Mouse (Mus musculus) hindbrain, postnatal 0 days (tissue): ENCODE measurements around the gene Itsn2. TPM values are rescaled to one million over a fixed set of nuclear protein-coding genes. Genes with fewer than 3 reads are reported as not detected.
A peak's percentile ranks its signal among the peaks of the same experiment; 100 is the strongest.

ENCODE experiments used
- ATAC-seq: fragments of 200-750 bp; cut with Nextera tagmentation; 2 replicates; pipeline ENCODE4 v1.8.0; 2017; ENCODE audit warnings: mild to moderate bottlenecking, moderate TSS enrichment, moderate library complexity
- DNase-seq: peaks from one replicate; pipeline ENCODE4 v3.0.0-alpha.2; 2015; ENCODE audit warnings: low spot score
- H3K27ac ChIP-seq: fragments of 300-500 bp; sonication (generic); 2 replicates; pipeline ENCODE4 v1.5.1; 2014; ENCODE audit warnings: mild to moderate bottlenecking
- H3K27me3 ChIP-seq: fragments of 300-500 bp; sonication (generic); 2 replicates; pipeline ENCODE4 v1.6.1; 2014; ENCODE audit warnings: low read length, mixed read lengths; ENCODE audit not compliant: insufficient read depth
- H3K36me3 ChIP-seq: fragments of 300-500 bp; sonication (generic); 2 replicates; pipeline ENCODE4 v1.6.1; 2014; ENCODE audit warnings: low read length, mixed read lengths; ENCODE audit not compliant: insufficient read depth
- H3K4me1 ChIP-seq: fragments of 300-500 bp; sonication (generic); 2 replicates; pipeline ENCODE4 v1.6.1; 2014; ENCODE audit warnings: antibody characterized with exemption, low read length, mixed read lengths; ENCODE audit not compliant: insufficient read depth
- H3K4me2 ChIP-seq: fragments of 300-500 bp; sonication (generic); 2 replicates; pipeline ENCODE4 v1.6.1; 2014; ENCODE audit warnings: low read depth, mild to moderate bottlenecking, low read length, moderate library complexity, mixed read lengths
- H3K4me3 ChIP-seq: fragments of 300-500 bp; sonication (generic); 2 replicates; pipeline ENCODE4 v1.5.1; 2014; ENCODE audit warnings: low read length
- H3K9ac ChIP-seq: fragments of 300-500 bp; sonication (generic); replicated peaks from 2 replicates; pipeline ENCODE4 v1.6.1; 2014; ENCODE audit warnings: mild to moderate bottlenecking, low read length, moderate library complexity, mixed read lengths
- H3K9me3 ChIP-seq: fragments of 300-500 bp; sonication (generic); 2 replicates; pipeline ENCODE4 v1.6.1; 2016; ENCODE audit warnings: low read length, mixed read lengths
- CTCF ChIP-seq: IDR thresholded peaks from 2 replicates; pipeline ENCODE4 v1.5.1; 2016; ENCODE audit warnings: antibody characterized with exemption, control low read depth, low read depth
- WGBS: fragments of 180-500 bp; shearing (Covaris S2); extraction: QIAGEN DNeasy Blood & Tissue Kit; methylation state at CpG from one replicate; pipeline ENCODE4 v1.1.7; 2014; 5-methylcytosine and 5-hydroxymethylcytosine counted together
- polyA plus RNA-seq: library from polyadenylated mRNA; unstranded; fragments of >200 nt; fragmentation: Nextera tagmentation; extraction: Ambion mirVana; gene quantifications from 2 replicates; pipeline ENCODE4 v1.2.1, GENCODE M21; 2015
- total RNA-seq: library from RNA; depleted of rRNA; stranded (reverse); fragments of >200 nt; gene quantifications from 2 replicates; pipeline ENCODE4 v1.2.3, GENCODE M21; 2014

The Itsn2 gene
- total and polyA plus RNA-seq, 2 experiments from 2014 or later: 19.9 to 27.7 TPM

GRCm38 (mm10) chr12:4640737-4641136 is 48.3 kb downstream of the Itsn2 start:
- Histone ChIP-seq H3K27me3 (no peaks in the 10 kb centered on the region), H3K4me3 (no peak overlapping the region), H3K9me3 (no peaks in the 10 kb centered on the region), H3K36me3 (peaks cover 18% of the 10 kb centered on the region), H3K9ac (no peak overlapping the region), H3K27ac (no peak overlapping the region), H3K4me1 (no peaks in the 10 kb centered on the region), H3K4me2 (no peak overlapping the region)
- no peak for TF ChIP-seq CTCF
- DNase-seq (no peak), ATAC-seq (no peak)
- 88% methylated on average over 1 of the region's 1 CpGs for WGBS

DNA sequence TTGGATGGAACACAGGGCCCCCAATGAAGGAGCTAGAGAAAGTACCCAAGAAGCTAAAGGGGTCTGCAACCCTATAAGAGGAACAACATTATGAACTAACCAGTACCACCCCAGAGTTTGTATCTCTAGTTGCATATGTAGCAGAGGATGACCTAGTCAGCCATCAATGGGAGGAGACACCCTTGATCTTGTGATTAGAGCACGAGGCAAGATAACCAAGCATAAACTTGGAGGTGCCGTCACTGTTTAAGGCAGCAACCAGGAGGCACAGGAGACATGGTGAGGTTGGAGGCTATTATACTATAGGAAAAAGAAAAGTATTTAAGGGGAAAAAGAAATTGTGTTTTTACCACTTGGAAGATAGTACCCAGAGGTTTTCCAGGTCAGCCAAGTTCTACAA is 64.4 kb downstream of the Itsn2 start:
- no peak overlapping the region for H3K27ac ChIP-seq
- H3K27me3 ChIP-seq: no peaks in the 10 kb centered on the region
- no peak overlapping the region for H3K4me3 ChIP-seq
- no peaks in the 10 kb centered on the region for H3K4me1 ChIP-seq
- no peak for TF ChIP-seq CTCF
- no peaks in the 10 kb centered on the region for H3K9me3 ChIP-seq
- WGBS: 93% methylated on average over 2 of the region's 2 CpGs
- H3K9ac ChIP-seq: no peak overlapping the region
- no peak overlapping the region for H3K4me2 ChIP-seq
- peaks cover 32% of the 10 kb centered on the region; the same call in 1 of the 2 replicates for H3K36me3 ChIP-seq
- ATAC-seq (no peak), DNase-seq (no peak)

DNA sequence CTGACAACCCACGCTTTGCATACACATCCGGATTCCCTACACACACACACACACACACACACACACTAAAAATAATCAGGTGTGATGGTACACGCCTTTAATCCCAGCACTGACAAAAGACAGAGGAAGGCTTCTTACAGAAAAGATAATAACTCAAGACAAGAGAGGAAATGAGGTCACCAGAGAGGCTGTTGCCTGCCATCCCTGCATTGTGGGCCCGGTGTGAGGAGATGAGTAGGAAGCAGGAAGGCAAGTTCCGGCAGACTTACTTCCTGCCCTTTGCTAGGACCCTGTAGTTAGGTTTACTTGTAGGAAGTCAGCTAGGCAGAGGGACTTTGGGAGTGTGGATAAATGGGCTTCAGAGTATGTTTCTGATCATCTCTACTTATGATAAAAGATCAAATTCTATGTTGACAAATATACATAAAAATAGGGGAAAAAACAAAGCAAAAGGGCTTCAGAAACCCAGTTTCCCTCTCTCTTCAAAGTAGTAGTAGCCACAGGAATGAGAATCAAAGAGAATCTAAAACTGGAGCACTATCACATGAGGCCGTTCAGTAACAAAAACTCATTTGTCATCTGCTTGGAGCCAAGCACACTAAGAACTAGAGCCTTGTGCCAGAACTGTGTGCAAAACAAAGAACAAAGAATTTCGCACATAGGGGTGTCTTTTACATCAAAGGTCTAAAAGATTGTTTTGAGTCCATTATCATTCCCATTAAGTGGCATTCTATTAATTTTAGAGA is 72.7 kb downstream of the Itsn2 start:
- Histone ChIP-seq H3K27me3 (no peaks in the 10 kb centered on the region), H3K27ac (peak overlapping the region; percentile 28; the same call in 1 of the 2 replicates), H3K9ac (no peak overlapping the region), H3K36me3 (peaks cover 25% of the 10 kb centered on the region; the same call in 1 of the 2 replicates), H3K9me3 (no peaks in the 10 kb centered on the region), H3K4me3 (no peak overlapping the region), H3K4me1 (no peaks in the 10 kb centered on the region), H3K4me2 (no peak overlapping the region)
- TF ChIP-seq CTCF: no peak
- 72% methylated on average over 7 of the region's 7 CpGs for WGBS
- ATAC-seq (no peak), DNase-seq (no peak)

DNA sequence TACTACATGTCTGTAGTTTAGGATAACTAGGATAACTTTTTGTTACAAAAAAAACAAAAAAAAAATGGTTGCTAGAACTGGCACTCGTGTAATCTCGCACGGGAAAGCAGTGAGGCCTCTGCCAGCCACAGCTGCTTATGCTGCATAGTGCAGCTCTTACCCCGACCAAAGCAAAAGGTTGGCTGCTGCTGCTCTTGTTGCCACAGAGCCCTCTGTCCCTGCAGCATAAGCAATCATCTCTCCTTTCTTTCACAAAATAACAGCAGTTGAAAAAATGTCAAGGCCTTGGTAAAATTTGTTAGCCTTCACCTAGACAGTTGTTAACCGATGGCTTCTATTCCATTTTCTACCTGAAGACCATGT is 73.2 kb downstream of the Itsn2 start:
- H3K4me2 ChIP-seq: no peak overlapping the region
- no peak for TF ChIP-seq CTCF
- ATAC-seq (no peak), DNase-seq (peak; percentile 18)
- WGBS: 60% methylated on average over 5 of the region's 5 CpGs
- H3K27me3 ChIP-seq: no peaks in the 10 kb centered on the region
- no peak overlapping the region for H3K4me3 ChIP-seq
- peaks cover 26% of the 10 kb centered on the region; the same call in 1 of the 2 replicates for H3K36me3 ChIP-seq
- no peak overlapping the region for H3K9ac ChIP-seq
- no peaks in the 10 kb centered on the region for H3K4me1 ChIP-seq
- H3K27ac ChIP-seq: no peak overlapping the region
- no peaks in the 10 kb centered on the region for H3K9me3 ChIP-seq

DNA sequence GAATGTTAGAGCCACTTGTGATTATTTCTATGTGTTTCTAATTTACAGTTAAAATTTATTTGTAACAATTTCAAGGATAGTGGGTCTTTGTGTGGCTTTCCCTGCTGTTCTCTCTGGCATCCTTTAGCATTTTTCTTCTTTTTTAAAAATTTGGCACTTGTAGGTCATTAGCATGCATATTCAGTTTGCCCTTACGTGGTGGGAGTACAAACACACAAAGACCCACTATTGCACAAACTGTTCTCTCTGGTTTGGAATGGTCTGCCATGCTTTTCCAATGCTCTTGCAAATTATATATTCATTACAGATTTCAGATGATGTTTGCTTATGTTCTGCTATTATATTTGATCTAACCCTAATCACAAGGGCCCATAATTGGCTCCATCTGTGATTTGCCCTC is 83.9 kb downstream of the Itsn2 start:
- Histone ChIP-seq H3K27ac (peak overlapping the region; percentile 61; the same call in 1 of the 2 replicates), H3K4me1 (no peaks in the 10 kb centered on the region), H3K36me3 (peaks cover 31% of the 10 kb centered on the region), H3K9me3 (no peaks in the 10 kb centered on the region), H3K27me3 (no peaks in the 10 kb centered on the region), H3K4me3 (no peak overlapping the region), H3K4me2 (no peak overlapping the region), H3K9ac (no peak overlapping the region)
- TF ChIP-seq CTCF: no peak
- 58% methylated on average over 1 of the region's 1 CpGs for WGBS
- no peak for ATAC-seq
- no peak for DNase-seq

GRCm38 (mm10) chr12:4679971-4680370 is 87.5 kb downstream of the Itsn2 start:
- Histone ChIP-seq H3K9ac (no peak overlapping the region), H3K4me1 (no peaks in the 10 kb centered on the region), H3K4me3 (no peak overlapping the region), H3K27me3 (no peaks in the 10 kb centered on the region), H3K27ac (no peak overlapping the region), H3K4me2 (no peak overlapping the region), H3K9me3 (no peaks in the 10 kb centered on the region), H3K36me3 (peaks cover 11% of the 10 kb centered on the region)
- DNase-seq: no peak
- 67% methylated on average over 4 of the region's 4 CpGs for WGBS
- TF ChIP-seq CTCF: no peak
- no peak for ATAC-seq

DNA sequence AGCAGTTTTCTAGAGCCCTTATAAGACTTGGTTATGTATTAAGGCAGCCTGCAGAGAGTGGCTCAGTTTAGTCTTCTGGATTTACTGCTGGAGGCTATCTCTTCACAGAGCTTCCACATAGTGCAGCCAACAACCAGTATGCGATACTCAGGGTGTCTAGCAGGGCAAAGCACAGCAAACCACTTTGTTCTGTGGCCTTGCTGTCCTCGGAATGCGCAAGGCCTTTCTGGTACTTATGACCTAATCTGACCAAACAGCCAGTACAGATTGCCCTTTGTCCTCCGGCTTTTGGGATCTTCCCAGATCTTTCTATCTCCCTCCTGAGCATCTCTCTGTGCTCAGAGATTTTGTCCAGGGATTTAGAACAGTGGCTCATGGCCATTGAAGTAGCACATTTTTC is 93.0 kb downstream of the Itsn2 start:
- ATAC-seq: no peak
- DNase-seq: no peak
- no peak overlapping the region for H3K4me3 ChIP-seq
- H3K36me3 ChIP-seq: no peaks in the 10 kb centered on the region; the same call in none of the 2 replicates
- no peak for TF ChIP-seq CTCF
- H3K4me1 ChIP-seq: no peaks in the 10 kb centered on the region
- H3K27me3 ChIP-seq: no peaks in the 10 kb centered on the region
- H3K27ac ChIP-seq: no peak overlapping the region
- H3K9ac ChIP-seq: no peak overlapping the region
- H3K9me3 ChIP-seq: no peaks in the 10 kb centered on the region
- H3K4me2 ChIP-seq: no peak overlapping the region
- WGBS: 83% methylated on average over 4 of the region's 4 CpGs
